Mouse (Mus musculus): ENCODE data around the gene Myo15.

GRCm38 (mm10) chr11:60454080-60454744 is 14.9 kb upstream of the Myo15 start, which contains the start of gene Drg2:
- TF ChIP-seq CTCF (IDR thresholded peaks at IDR 0.05; ENCODE audit: low read depth, low read length) (no peak), POLR2A (IDR thresholded peaks at IDR 0.05; ENCODE audit: borderline replicate concordance, low read depth, low read length) (no peak)
